Mouse (Mus musculus): ENCODE results near the gene Ndst2. TPM values are rescaled to one million over a fixed set of nuclear protein-coding genes. Genes with fewer than 3 reads are reported as not detected.

Gene Ndst2
- total RNA-seq (2015; ENCODE audit: low replicate concordance) (81.8 and 146 TPM in 2 replicates), total RNA-seq (2017; ENCODE audit: low replicate concordance) (27.3 and 33.1 TPM in 2 replicates)

- peak; percentile 89 for ATAC-seq (replicated peaks; ENCODE audit: low FRiP score, poor library complexity, severe bottlenecking)
Observed at GRCm38 (mm10) chr14:20733952-20734774, at the start of gene Ndst2. Gene Ndst2, minus strand, starts transcription at chr14:20734562.

- no peak for ATAC-seq (replicated peaks; ENCODE audit: low FRiP score, poor library complexity, severe bottlenecking)
Observed at GRCm38 (mm10) chr14:20783526-20783925, 49.2 kb upstream of the Ndst2 start.

GRCm38 (mm10) chr14:20782860-20783259 lies 48.5 kb upstream of the Ndst2 start:
- ATAC-seq (replicated peaks; ENCODE audit: low FRiP score, poor library complexity, severe bottlenecking), result no peak

- no peak for ATAC-seq (replicated peaks; ENCODE audit: low FRiP score, poor library complexity, severe bottlenecking)
Observed at GRCm38 (mm10) chr14:20780217-20780616, 45.9 kb upstream of the Ndst2 start.

- no peak for ATAC-seq (replicated peaks; ENCODE audit: low FRiP score, poor library complexity, severe bottlenecking)
Observed at GRCm38 (mm10) chr14:20778496-20778895, 44.1 kb upstream of the Ndst2 start.

- ATAC-seq (replicated peaks; ENCODE audit: low FRiP score, poor library complexity, severe bottlenecking), result no peak
Observed at GRCm38 (mm10) chr14:20775661-20776060, 41.3 kb upstream of the Ndst2 start.

GRCm38 (mm10) chr14:20773410-20773809 lies 39.0 kb upstream of the Ndst2 start:
- ATAC-seq (replicated peaks; ENCODE audit: low FRiP score, poor library complexity, severe bottlenecking), result no peak

GRCm38 (mm10) chr14:20772808-20773207 lies 38.4 kb upstream of the Ndst2 start:
- ATAC-seq (replicated peaks; ENCODE audit: low FRiP score, poor library complexity, severe bottlenecking), result no peak

GRCm38 (mm10) chr14:20771941-20772340 lies 37.6 kb upstream of the Ndst2 start:
- ATAC-seq (replicated peaks; ENCODE audit: low FRiP score, poor library complexity, severe bottlenecking), result no peak

- no peak for ATAC-seq (replicated peaks; ENCODE audit: low FRiP score, poor library complexity, severe bottlenecking)
Observed at GRCm38 (mm10) chr14:20768581-20768980, 34.2 kb upstream of the Ndst2 start.

- no peak for ATAC-seq (replicated peaks; ENCODE audit: low FRiP score, poor library complexity, severe bottlenecking)
Observed at GRCm38 (mm10) chr14:20767936-20768335, 33.6 kb upstream of the Ndst2 start.

- ATAC-seq (replicated peaks; ENCODE audit: low FRiP score, poor library complexity, severe bottlenecking), result peak; percentile 84
Observed at GRCm38 (mm10) chr14:20765642-20766258, 31.4 kb upstream of the Ndst2 start.

- ATAC-seq (replicated peaks; ENCODE audit: low FRiP score, poor library complexity, severe bottlenecking), result no peak
Observed at GRCm38 (mm10) chr14:20764942-20765341, 30.6 kb upstream of the Ndst2 start.

GRCm38 (mm10) chr14:20758768-20759435 lies 24.5 kb upstream of the Ndst2 start:
- no peak for ATAC-seq (replicated peaks; ENCODE audit: low FRiP score, poor library complexity, severe bottlenecking)

GRCm38 (mm10) chr14:20757370-20757907 lies 23.1 kb upstream of the Ndst2 start:
- no peak for ATAC-seq (replicated peaks; ENCODE audit: low FRiP score, poor library complexity, severe bottlenecking)

GRCm38 (mm10) chr14:20753792-20754191 lies 19.4 kb upstream of the Ndst2 start:
- no peak for ATAC-seq (replicated peaks; ENCODE audit: low FRiP score, poor library complexity, severe bottlenecking)

- ATAC-seq (replicated peaks; ENCODE audit: low FRiP score, poor library complexity, severe bottlenecking), result no peak
Observed at GRCm38 (mm10) chr14:20750503-20750902, 16.1 kb upstream of the Ndst2 start.

GRCm38 (mm10) chr14:20749494-20750051 lies 15.2 kb upstream of the Ndst2 start:
- ATAC-seq (replicated peaks; ENCODE audit: low FRiP score, poor library complexity, severe bottlenecking), result no peak

- no peak for ATAC-seq (replicated peaks; ENCODE audit: low FRiP score, poor library complexity, severe bottlenecking)
Observed at GRCm38 (mm10) chr14:20748388-20748787, 14.0 kb upstream of the Ndst2 start.

- ATAC-seq (replicated peaks; ENCODE audit: low FRiP score, poor library complexity, severe bottlenecking), result no peak
Observed at GRCm38 (mm10) chr14:20746935-20747334, 12.6 kb upstream of the Ndst2 start.

Measured in erythroid progenitor cell, adult 5-6 weeks (primary cell).